Mouse (Mus musculus) liver, embryonic 11.5 days (tissue): ENCODE data around the gene Aldh18a1. TPM values are rescaled to one million over a fixed set of nuclear protein-coding genes. Genes with fewer than 3 reads are reported as not detected.

Experiments used
- ATAC-seq: fragments of 200-750 bp; cut with Nextera tagmentation; replicated peaks from 2 replicates; pipeline ENCODE4 v1.8.0; 2017; ENCODE audit warnings: moderate number of reproducible peaks, mild to moderate bottlenecking, moderate TSS enrichment, moderate library complexity; ENCODE audit not compliant: low FRiP score
- DNase-seq: peaks from one replicate; pipeline ENCODE4 v3.0.0-alpha.2; 2017; ENCODE audit warnings: low spot score
- H3K27ac ChIP-seq: fragments of 300-500 bp; sonication (generic); 2 replicates; pipeline ENCODE4 v1.5.1; 2014; ENCODE audit warnings: mild to moderate bottlenecking, low read depth, low read length, control low read depth
- H3K27me3 ChIP-seq: fragments of 300-500 bp; sonication (generic); replicated peaks from 2 replicates; pipeline ENCODE4 v1.6.1; 2014; ENCODE audit warnings: low read length, mixed read lengths; ENCODE audit not compliant: control insufficient read depth, insufficient read depth
- H3K36me3 ChIP-seq: fragments of 300-500 bp; sonication (generic); 2 replicates; pipeline ENCODE4 v1.6.1; 2014; ENCODE audit warnings: mild to moderate bottlenecking, low read length, moderate library complexity, mixed read lengths; ENCODE audit not compliant: control insufficient read depth, insufficient read depth
- H3K4me1 ChIP-seq: fragments of 300-500 bp; sonication (generic); replicated peaks from 2 replicates; pipeline ENCODE4 v1.6.1; 2014; ENCODE audit warnings: low read length, mixed read lengths; ENCODE audit not compliant: control insufficient read depth, insufficient read depth
- H3K4me2 ChIP-seq: fragments of 300-500 bp; sonication (generic); 2 replicates; pipeline ENCODE4 v1.6.1; 2014; ENCODE audit warnings: mild to moderate bottlenecking, control low read depth, moderate library complexity
- H3K4me3 ChIP-seq: fragments of 300-500 bp; sonication (generic); 2 replicates; pipeline ENCODE4 v1.5.1; 2014; ENCODE audit warnings: low read depth, low read length, control low read depth
- H3K9ac ChIP-seq: fragments of 300-500 bp; sonication (generic); 2 replicates; pipeline ENCODE4 v1.6.1; 2014; ENCODE audit warnings: low read depth, low read length, control low read depth
- H3K9me3 ChIP-seq: fragments of 300-500 bp; sonication (generic); 2 replicates; pipeline ENCODE4 v1.6.1; 2016; ENCODE audit warnings: low read length, inconsistent platforms, mixed read lengths; ENCODE audit not compliant: control insufficient read depth
- WGBS: fragments of 180-500 bp; shearing (Covaris S2); extraction: QIAGEN DNeasy Blood & Tissue Kit; methylation state at CpG from one replicate; pipeline ENCODE4 v1.1.7; 2014; 5-methylcytosine and 5-hydroxymethylcytosine counted together
- polyA plus RNA-seq: library from polyadenylated mRNA; unstranded; fragments of >200 nt; fragmentation: Nextera tagmentation; extraction: Ambion mirVana; gene quantifications from 2 replicates; pipeline ENCODE4 v1.2.1, GENCODE M21; 2014

Gene Aldh18a1
- polyA plus RNA-seq, 1 experiment from 2014 or later, result 103 TPM

DNA sequence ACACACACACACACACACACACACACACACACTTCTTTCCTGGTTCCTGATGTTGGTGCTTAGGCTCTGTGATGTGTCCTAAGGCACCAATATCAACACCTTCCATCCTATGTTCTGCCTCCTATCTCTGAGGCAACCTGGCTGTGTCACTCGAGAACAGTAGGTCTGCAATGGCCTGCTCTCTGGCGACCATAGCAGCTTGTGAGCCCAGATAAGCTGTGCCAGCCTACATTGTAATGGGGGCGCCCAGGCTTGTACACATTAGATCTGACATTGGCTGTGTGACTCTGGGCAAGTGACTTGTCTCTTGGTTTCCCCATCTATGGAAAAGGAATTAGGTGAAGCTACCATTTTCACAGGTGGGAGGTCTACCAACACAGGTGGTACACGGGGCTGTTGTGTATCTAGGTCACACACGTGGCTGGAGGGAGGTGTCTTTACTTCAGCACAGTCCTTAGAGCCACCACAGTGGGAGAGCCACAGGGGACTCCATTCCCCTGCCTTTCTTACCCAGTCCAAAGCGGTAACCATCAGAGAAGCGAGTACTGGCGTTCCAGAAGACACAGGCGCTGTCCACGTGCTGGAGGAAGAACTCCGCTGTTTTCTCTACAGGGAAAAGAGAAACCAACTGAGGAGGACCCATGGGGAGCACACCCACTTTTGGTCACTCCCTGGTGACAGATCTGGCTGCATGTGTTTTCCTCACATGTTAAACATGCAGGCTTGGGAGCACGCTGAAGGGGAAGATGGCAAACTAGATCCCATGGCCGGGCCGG lies 35.1 kb downstream of the Aldh18a1 start:
- H3K27me3 ChIP-seq, result no peaks in the 10 kb centered on the region
- H3K36me3 ChIP-seq, result peaks cover 52% of the 10 kb centered on the region
- H3K4me3 ChIP-seq, result no peak overlapping the region
- H3K9me3 ChIP-seq, result no peaks in the 10 kb centered on the region
- peak; percentile 98 for ATAC-seq
- 86% methylated on average over 14 of the region's 14 CpGs for WGBS
- peak overlapping the region; percentile 4; the same call in 1 of the 2 replicates for H3K4me2 ChIP-seq
- DNase-seq, result no peak
- H3K4me1 ChIP-seq, result peaks cover 10% of the 10 kb centered on the region; the same call in 1 of the 2 replicates
- peak overlapping the region; percentile 54 for H3K27ac ChIP-seq
- 0 out of 2 replicates have a peak overlapping the region, but pooled peaks have one; percentile 12 for H3K9ac ChIP-seq

DNA sequence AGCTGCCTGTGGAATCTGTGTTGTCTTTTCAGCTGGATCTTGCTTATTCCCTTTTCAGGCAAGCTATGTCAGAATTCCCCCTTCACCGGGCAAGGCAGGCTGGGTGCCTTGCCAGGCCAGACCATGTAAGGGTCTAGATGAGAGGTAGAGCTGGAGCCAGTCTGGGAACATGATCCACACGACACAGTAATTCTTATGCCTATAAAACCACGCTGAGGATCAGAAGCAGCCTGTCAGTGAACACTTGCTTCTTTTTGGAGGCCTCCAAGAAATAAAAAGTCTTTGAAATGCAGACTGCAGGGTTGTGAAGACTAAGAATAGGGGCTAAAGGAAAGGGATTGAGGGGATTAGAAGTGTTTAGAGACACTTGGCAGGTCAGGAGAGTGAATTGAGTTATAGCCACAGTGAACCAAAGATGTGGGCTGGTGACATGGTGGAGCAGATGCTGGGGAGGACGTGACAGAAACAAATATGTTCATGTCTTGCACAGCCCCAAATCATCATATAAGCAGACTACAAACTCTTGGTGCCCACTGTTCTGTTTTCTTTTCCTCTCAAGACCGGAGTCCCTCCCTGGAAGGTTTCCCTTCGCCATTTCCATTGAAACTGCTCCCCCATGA lies 38.6 kb downstream of the Aldh18a1 start:
- no peak overlapping the region for H3K27ac ChIP-seq
- no peak for DNase-seq
- peaks cover 27% of the 10 kb centered on the region for H3K36me3 ChIP-seq
- ATAC-seq, result no peak
- H3K27me3 ChIP-seq, result no peaks in the 10 kb centered on the region
- 78% methylated on average over 6 of the region's 6 CpGs for WGBS
- peaks cover 10% of the 10 kb centered on the region; the same call in 1 of the 2 replicates for H3K4me1 ChIP-seq
- H3K9ac ChIP-seq, result no peak overlapping the region
- no peak overlapping the region for H3K4me3 ChIP-seq
- no peaks in the 10 kb centered on the region for H3K9me3 ChIP-seq
- no peak overlapping the region for H3K4me2 ChIP-seq

- ATAC-seq (no peak), DNase-seq (no peak)
- Histone ChIP-seq H3K9me3 (no peaks in the 10 kb centered on the region), H3K4me1 (peaks cover 7% of the 10 kb centered on the region; the same call in 1 of the 2 replicates), H3K9ac (no peak overlapping the region), H3K36me3 (peaks cover 20% of the 10 kb centered on the region), H3K4me2 (no peak overlapping the region), H3K4me3 (no peak overlapping the region), H3K27me3 (no peaks in the 10 kb centered on the region), H3K27ac (no peak overlapping the region)
- WGBS, result 52% methylated on average over 5 of the region's 5 CpGs
Observed at GRCm38 (mm10) chr19:40548796-40549515, 39.3 kb downstream of the Aldh18a1 start.

GRCm38 (mm10) chr19:40548386-40548785 lies 39.9 kb downstream of the Aldh18a1 start:
- H3K9me3 ChIP-seq, result no peaks in the 10 kb centered on the region
- no peak overlapping the region for H3K27ac ChIP-seq
- H3K9ac ChIP-seq, result no peak overlapping the region
- H3K36me3 ChIP-seq, result peaks cover 15% of the 10 kb centered on the region
- H3K27me3 ChIP-seq, result no peaks in the 10 kb centered on the region
- H3K4me3 ChIP-seq, result no peak overlapping the region
- ATAC-seq, result no peak
- WGBS, result 86% methylated on average over 6 of the region's 6 CpGs
- peaks cover 1% of the 10 kb centered on the region; the same call in 1 of the 2 replicates for H3K4me1 ChIP-seq
- no peak for DNase-seq
- H3K4me2 ChIP-seq, result no peak overlapping the region

GRCm38 (mm10) chr19:40544856-40545255 lies 43.4 kb downstream of the Aldh18a1 start:
- no peaks in the 10 kb centered on the region for H3K9me3 ChIP-seq
- 11% methylated on average over 3 of the region's 3 CpGs for WGBS
- no peaks in the 10 kb centered on the region for H3K4me1 ChIP-seq
- H3K4me3 ChIP-seq, result no peak overlapping the region
- H3K27me3 ChIP-seq, result no peaks in the 10 kb centered on the region
- peak; percentile 51; the same call in 1 of the 2 replicates for ATAC-seq
- H3K27ac ChIP-seq, result no peak overlapping the region
- H3K9ac ChIP-seq, result no peak overlapping the region
- peak; percentile 50 for DNase-seq
- H3K36me3 ChIP-seq, result no peaks in the 10 kb centered on the region
- H3K4me2 ChIP-seq, result no peak overlapping the region

DNA sequence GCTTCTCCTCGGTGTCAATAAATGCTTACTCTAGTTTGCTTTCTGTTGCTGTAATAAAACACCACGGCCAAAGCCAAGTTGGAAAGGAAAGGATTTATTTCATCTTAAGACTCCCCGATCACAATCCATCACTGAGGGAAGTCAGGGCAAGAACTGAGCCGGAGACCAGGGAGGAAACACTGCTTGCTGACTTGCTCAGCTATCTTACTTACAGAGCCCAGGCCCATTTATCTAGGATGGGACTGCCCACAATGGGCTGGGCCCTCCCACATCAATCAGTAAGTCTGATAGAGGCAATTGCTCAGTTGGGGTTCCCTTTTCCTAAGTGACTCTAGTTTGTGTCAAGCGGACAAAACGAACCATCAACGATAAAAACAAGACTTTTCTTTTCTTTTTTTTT lies 45.5 kb downstream of the Aldh18a1 start:
- no peaks in the 10 kb centered on the region for H3K4me1 ChIP-seq
- no peak overlapping the region for H3K4me2 ChIP-seq
- H3K27ac ChIP-seq, result no peak overlapping the region
- H3K27me3 ChIP-seq, result no peaks in the 10 kb centered on the region
- no peak overlapping the region for H3K9ac ChIP-seq
- WGBS, result 65% methylated on average over 7 of the region's 7 CpGs
- no peaks in the 10 kb centered on the region for H3K36me3 ChIP-seq
- H3K4me3 ChIP-seq, result no peak overlapping the region
- ATAC-seq (no peak; the same call in 1 of the 2 replicates), DNase-seq (no peak)
- H3K9me3 ChIP-seq, result no peaks in the 10 kb centered on the region

GRCm38 (mm10) chr19:40536526-40536925 lies 51.7 kb downstream of the Aldh18a1 start:
- peak overlapping the region; percentile 23; the same call in 1 of the 2 replicates for H3K4me2 ChIP-seq
- H3K27ac ChIP-seq, result no peak overlapping the region
- no peak overlapping the region for H3K9ac ChIP-seq
- no peak for DNase-seq
- no peaks in the 10 kb centered on the region for H3K9me3 ChIP-seq
- ATAC-seq, result peak; percentile 94
- H3K4me3 ChIP-seq, result no peak overlapping the region
- 0 out of 2 replicates have a peak, but pooled peaks cover 3% of the 10 kb centered on the region for H3K27me3 ChIP-seq
- no peaks in the 10 kb centered on the region for H3K36me3 ChIP-seq
- WGBS, result 24% methylated on average over 6 of the region's 6 CpGs
- H3K4me1 ChIP-seq, result peaks cover 12% of the 10 kb centered on the region

DNA sequence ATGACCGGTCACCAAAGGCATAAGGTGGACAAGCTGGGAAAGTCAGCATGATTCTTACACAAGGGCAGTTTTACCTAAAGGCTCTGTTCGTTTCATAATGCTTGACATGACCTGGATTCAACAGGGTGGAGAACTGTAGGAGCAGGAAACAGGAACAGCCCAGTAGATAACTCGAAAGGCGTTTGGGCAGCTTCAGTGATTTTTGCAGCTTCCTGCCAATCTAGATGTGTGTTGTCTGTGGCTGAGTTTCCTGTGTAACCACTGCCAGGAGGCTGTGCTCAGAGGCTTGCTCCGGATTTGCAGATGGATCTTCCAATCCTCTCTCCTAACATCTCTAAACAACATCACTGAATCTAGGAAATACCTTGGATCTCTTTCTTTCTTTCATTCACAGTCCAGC lies 55.7 kb downstream of the Aldh18a1 start:
- 0 out of 2 replicates have a peak, but pooled peaks cover 3% of the 10 kb centered on the region for H3K27me3 ChIP-seq

More for the DNA sequence above, 55.7 kb downstream of the Aldh18a1 start:
- Histone ChIP-seq H3K4me3 (no peak overlapping the region), H3K27ac (no peak overlapping the region), H3K9me3 (no peaks in the 10 kb centered on the region), H3K36me3 (no peaks in the 10 kb centered on the region), H3K4me1 (peaks cover 12% of the 10 kb centered on the region), H3K4me2 (no peak overlapping the region), H3K9ac (no peak overlapping the region)
- WGBS, result 47% methylated on average over 5 of the region's 5 CpGs
- ATAC-seq (no peak), DNase-seq (no peak)
